Mouse (Mus musculus) megakaryocyte, adult 5-6 weeks (primary cell): Measurements from ENCODE around the gene Dnaaf3. TPM values are rescaled to one million over a fixed set of nuclear protein-coding genes. Genes with fewer than 3 reads are reported as not detected.

Source experiments
- ATAC-seq: 2 replicates; pipeline ENCODE4 v1.8.0; 2016; ENCODE audit warnings: mild to moderate bottlenecking, inconsistent platforms; ENCODE audit not compliant: poor library complexity, severe bottlenecking
- total RNA-seq, 2 experiments: library from RNA; stranded (forward) in 1 of 2; stranded (reverse) in 1 of 2; fragments of 153-499, 151-499 nt in 1 of 2; fragments of 221-1000, 200-1000 nt in 1 of 2; gene quantifications; 2 replicates each; pipeline versions ENCODE4 v1.2.3 to v1.2.4; 2015 to 2017

Gene Dnaaf3
- total RNA-seq, 2 experiments from 2014 or later = 1.0 to 1.3 TPM

DNA sequence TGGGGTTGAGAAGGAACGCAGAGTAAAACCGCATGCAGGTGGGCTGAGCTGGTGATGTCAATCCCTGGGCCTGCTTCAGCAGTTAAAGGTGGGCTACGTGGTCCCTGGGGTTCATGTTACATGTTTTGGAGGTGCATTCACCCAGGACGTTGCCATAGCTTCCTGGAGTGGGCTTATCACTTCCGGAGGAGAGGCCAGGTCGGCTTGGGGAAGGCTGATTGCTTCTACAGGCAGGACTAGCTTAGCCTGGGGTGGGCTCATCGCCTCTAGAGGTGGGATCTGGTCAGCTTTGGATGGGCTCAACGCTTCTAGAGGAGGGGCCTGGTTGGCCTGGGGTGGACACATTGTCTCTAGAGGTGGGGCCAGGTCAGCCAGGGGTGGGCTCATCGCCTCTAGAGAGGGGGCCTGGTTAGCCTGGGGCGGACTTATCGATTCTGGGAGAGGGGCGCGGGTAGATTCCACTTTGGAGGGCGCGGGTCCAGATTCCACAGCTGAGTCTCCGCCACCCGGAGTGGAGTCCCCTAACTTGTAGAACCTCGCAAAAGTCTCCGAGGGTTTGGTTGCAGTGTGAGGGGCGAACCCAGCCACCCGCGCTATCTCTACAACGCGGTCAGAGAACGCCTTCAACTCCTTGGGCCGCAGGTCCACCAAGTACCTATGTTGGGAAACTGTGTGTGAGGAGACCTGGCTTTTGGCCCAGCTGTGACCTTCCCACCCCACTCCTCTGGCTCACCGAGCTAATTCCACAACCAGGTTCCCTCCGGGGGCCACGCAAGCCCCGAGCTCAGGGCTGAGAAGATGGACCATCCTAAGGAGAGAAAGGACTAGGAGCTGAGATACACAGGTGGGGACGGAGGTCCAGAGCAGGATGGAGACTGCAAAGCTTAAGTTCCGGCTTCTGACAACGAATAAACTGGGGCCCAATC, 8.8 kb downstream of the Dnaaf3 start:
- no peak for ATAC-seq

GRCm38 (mm10) chr7:4522292-4522691, 10.0 kb downstream of the Dnaaf3 start:
- ATAC-seq = no peak

DNA sequence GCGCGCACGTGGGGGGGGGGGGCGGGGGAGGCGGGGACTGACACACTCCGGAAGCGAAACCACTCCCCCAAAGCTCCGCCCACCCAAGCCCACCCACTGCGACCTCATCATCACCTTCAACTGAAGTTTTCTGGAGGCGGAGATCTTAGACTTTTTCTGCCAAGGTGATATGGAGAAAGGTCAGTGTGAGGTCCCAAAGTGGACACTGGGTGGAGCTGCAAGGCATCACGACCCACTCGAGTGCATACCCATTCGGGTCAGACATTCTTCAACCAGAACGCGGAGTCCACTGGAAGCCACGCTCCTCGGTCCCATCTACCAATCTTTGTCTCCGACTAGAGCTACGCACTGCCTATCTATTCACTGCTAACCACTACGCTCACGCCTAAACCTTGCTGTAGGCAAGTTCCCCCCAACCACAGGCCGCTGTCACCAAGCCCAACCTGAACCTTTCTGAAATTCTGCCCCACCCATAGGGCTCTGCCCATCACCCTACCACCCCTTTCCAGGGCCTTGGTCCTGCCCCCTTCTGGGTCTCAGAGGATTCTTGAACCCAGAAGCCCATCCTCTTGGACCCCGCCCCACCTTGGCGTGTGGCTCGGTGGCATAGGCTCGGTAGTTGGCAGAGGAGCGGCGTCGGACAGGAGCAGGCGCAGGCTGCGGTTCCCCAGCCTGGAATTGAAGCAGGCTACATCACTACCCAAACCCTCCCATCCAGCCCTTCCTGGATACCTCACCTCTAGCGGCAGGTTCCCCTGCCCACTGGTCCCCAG, 10.8 kb downstream of the Dnaaf3 start:
- ATAC-seq = no peak

DNA sequence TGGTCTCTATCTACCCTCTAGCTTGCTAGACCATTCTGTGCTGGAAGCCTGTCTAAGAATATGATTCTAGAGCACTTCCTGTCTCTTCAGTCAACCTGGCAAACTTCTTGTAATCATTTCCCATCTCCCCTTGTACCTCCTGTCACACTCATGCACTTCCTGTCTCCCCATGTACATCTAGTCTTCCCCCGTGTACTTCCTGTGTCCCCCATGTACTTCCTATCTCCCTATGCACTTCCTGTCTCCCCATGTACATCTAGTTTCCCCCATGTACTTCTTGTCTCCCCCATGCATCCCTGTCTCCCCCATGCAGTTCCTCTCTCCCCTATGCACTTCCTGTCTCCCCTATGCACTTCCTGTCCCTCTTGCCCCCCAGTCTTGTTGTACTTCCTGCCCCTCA, 13.8 kb downstream of the Dnaaf3 start:
- ATAC-seq = no peak; the same call in 1 of the 2 replicates

GRCm38 (mm10) chr7:4516332-4517050, 15.8 kb downstream of the Dnaaf3 start, which contains the start of gene Tnnt1:
Gene Tnnt1 (minus strand): TSS chr7:4516382.
- no peak for ATAC-seq

DNA sequence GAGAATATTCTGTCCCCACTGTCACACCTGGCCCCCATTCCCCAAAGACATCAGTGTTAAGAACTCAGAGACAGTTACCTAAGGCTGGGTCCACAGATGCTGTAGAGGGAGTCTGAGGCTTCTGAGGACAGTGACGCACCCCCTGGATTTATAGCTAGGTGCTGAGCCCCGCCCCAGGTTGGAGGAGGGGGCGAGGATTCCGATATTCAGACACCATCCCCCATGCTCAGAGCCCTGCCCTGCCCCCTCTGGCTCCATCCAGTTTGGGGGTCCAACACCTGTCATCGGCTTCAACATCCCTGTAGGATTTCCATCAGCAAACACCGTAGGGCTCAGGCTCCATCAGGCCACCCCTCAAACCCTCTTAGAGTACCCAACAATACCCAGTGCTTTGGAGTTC, 16.4 kb downstream of the Dnaaf3 start:
- ATAC-seq = no peak

DNA sequence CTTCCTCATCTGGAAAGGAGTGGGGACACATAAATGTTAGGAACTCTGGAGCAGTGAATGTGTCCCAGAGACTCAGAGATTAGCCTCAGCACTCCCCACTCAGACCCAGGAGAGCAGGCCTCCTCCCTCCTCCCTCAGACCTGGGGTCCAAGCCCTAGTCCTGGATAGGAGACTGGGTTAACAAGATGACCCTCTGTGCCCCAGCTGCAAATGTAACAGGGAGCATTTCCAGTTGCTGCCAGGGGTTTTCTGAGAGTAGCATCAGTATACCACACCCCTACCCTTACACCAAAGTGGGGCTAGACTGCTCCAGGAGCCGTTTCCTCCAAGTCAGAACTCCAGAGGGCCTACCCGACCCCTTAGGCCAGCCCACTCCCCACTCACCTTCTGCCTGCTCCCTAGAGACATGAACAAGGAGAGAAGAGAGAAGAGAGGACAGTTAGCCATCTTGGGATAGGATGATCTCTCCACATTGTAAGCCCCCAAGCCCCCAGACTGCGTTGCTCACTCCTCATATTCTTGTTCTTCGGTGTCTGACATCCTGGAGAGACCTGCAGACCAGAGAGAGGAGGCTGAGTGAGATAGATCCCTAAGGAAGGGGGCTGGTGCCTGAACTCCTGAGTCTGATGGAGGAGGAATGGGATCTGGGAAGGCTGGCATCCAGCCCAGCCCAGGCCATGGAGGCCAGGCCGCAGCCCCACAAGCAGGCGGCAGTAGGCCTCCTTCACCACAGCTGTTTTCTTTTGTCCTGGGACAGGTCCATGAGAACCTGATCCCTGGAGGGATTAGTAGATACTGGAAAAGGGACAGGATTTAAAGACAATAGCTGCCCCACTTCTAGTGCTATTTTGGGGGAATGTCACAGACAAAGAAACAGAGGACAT, 18.2 kb downstream of the Dnaaf3 start:
- ATAC-seq = no peak

- ATAC-seq = peak; percentile 70; the same call in 1 of the 2 replicates
These were observed 19.0 kb downstream of the Dnaaf3 start for GRCm38 (mm10) chr7:4513236-4513635.

DNA sequence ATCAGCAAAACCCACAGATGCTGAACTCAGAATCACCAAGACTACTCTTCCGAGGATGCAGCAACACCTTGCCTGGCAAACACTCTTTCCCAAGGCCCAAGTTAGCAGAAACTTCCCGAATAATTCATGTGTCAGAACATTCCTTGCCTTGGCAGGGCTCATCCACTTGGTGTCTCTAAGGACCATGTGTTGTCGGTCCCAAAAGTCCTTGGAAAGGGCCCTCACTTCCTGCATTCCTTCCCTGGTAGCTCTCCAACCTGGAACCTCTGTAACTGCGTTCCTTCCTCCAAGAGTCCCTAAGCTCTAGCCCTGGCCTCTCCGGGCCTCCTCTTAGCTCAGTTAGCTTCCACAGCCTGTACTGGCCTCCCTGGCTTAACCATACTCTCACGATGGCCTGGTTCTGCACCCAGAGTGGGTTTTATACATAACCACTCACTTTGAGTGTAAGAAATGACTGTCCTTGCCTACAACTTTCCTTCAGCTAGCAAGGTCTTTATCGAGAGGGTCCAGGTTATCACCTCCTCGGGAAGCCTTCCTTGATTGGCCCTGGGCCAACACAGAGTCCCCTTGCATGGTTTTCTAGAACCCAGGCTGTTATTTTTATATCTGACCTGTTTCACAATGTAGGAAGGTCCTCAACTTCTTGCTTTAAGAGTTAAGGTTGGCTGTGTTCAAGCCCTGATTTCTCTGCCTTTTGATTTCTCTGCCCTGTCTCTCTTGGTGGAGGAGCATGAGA, 20.6 kb downstream of the Dnaaf3 start:
- ATAC-seq = no peak

DNA sequence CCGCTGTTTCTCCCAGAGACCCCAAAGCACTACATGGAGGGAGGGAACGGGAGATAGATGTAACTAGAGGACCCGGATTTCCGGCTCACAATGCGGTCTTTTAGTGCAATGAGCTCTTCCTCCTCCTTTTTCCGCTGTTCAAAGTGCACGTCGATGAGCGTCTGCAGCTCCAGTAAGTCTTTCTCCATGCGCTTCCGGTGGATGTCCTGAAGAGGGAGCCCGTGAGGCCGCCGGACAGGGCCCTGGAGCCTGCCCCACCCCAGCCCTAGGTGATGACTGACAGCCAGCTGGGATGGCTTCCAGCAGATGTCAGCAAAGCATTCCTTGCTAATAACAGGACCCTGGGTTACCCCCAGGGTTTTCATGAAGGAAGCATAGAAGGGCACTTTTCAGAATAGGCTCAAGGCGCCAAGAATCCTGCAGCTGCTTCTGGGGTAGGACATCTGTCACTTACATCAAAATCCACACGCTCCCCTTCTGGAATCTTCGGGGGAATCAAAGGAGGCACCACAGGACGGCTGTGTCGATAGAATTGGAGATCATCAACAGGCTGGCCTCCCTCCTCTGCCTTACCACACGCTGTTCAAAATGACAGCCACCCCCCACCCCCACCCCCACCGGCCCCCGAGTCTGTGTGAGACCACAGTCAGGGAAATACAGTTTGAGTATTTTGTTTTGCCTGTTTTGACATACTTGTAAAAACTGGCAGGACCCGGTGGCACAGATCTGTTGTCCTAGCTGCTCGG, 22.2 kb downstream of the Dnaaf3 start:
- peak; percentile 94 for ATAC-seq

- ATAC-seq = no peak
These were observed 23.5 kb downstream of the Dnaaf3 start for GRCm38 (mm10) chr7:4508739-4509116.

DNA sequence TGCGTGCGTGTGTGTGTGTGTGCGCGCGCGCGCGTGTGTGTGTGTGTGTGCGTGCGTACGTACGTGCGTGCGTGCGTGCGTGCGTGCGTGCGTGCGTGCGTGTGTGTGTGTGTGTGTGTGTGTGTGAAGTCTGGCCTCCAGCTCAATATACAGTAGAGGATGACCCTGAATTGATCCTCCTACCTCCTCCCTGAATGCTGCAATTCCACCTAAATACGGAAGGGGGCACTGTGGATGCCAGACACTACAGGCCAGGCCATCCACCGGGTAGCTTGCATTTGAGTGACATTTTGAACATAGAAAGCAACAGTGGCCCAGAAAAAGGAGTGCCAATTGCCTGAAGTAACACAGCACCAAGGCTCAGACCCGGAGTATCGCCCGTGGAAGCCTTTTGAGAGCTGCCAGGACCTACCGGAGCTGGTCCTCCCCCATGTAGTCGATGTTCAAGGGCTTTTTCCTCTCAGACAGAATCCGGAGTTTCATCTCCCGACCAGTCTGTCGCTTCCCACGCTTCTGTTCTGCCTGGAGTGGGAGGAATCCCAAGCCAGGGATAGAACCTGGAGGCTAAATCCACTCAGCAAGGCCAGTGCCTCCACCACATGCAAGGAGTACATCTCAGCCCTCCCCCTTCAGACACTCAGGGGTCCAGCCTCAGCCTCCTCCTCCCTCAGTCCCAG, 24.1 kb downstream of the Dnaaf3 start:
- ATAC-seq = no peak

DNA sequence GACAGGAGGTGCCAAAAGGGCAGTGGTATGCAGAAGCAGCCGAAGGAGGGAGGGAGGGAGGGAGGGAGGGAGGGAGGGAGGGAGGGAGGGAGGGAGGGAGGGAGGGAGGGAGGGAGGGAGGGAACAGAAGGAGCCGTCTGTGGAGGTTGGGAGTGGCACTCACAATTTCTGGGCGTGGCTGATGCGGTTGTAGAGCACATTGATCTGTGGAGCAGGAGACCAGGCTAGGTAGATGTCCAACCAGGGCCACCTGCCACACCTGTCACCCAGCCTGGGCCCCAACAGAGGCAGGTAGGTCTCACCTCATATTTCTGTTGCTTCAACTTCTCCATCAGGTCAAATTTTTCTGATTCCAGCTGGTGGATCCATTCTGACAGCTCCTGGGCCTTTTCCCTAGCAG, 25.0 kb downstream of the Dnaaf3 start:
- no peak for ATAC-seq

- peak; percentile 48 for ATAC-seq
These were observed 27.4 kb downstream of the Dnaaf3 start for GRCm38 (mm10) chr7:4504646-4505435.

GRCm38 (mm10) chr7:4503858-4504257, 28.4 kb downstream of the Dnaaf3 start:
- ATAC-seq = no peak

GRCm38 (mm10) chr7:4503100-4503499, 29.2 kb downstream of the Dnaaf3 start:
- ATAC-seq = no peak

- no peak for ATAC-seq
These were observed 29.7 kb downstream of the Dnaaf3 start for GRCm38 (mm10) chr7:4502421-4503090.
